8 mouse cellular contexts compared by ENCODE assay signal in genomic region chr4:141247776-141248613, GRCm38 (mm10). TPM values are rescaled to one million over a fixed set of nuclear protein-coding genes. Genes with fewer than 3 reads are reported as not detected.
DNase-seq lines count a peak whose midpoint lies in the region; ATAC-seq lines count a peak whose summit lies in the region.

No protein-coding gene starts in this region.

- no peaks in the 10 kb centered on the region for H3K9me3 ChIP-seq in forebrain, embryonic 11.5 days (ENCODE audit: control insufficient read depth, low read length)
- no peaks in the 10 kb centered on the region for H3K9me3 ChIP-seq in intestine, embryonic 16.5 days (ENCODE audit: control insufficient read depth, low read length)
- no peaks in the 10 kb centered on the region for H3K9me3 ChIP-seq in midbrain, embryonic 11.5 days (ENCODE audit: control insufficient read depth, low read length)

- under 1% methylated on average over 59 of the region's 60 CpGs for WGBS in forebrain, embryonic 11.5 days
- WGBS in intestine, embryonic 16.5 days: 1% methylated on average over 52 of the region's 60 CpGs
- under 1% methylated on average over 60 of the region's 60 CpGs for WGBS in midbrain, embryonic 11.5 days

- H3K4me2 ChIP-seq in forebrain, embryonic 11.5 days (ENCODE audit: low read depth, low read length, severe bottlenecking): peak overlapping the region; percentile 54
- peak overlapping the region; percentile 78 for H3K4me2 ChIP-seq in intestine, embryonic 16.5 days (ENCODE audit: low read depth, low read length)
- H3K4me2 ChIP-seq in midbrain, embryonic 11.5 days: peak overlapping the region; percentile 42

- H3K4me3 ChIP-seq in forebrain, embryonic 11.5 days (ENCODE audit: low read depth, low read length): peak overlapping the region; percentile 29
- H3K4me3 ChIP-seq in intestine, embryonic 16.5 days (ENCODE audit: low read length): peak overlapping the region; percentile 52
- peak overlapping the region; percentile 27 for H3K4me3 ChIP-seq in midbrain, embryonic 11.5 days (ENCODE audit: low read depth, low read length)

- DNase-seq in adrenal gland, adult 2 months: peak; percentile 63
- no peak for DNase-seq in adrenal gland, postnatal 4 days (ENCODE audit: low spot score in 2 of 2)
- peak; percentile 24 for DNase-seq in CD4-positive helper T cell, adult 2 months (ENCODE audit: low read depth, low spot score)
- DNase-seq in forebrain, embryonic 11.5 days (ENCODE audit: low spot score): peak; percentile 72
- DNase-seq in midbrain, embryonic 11.5 days (ENCODE audit: low spot score, missing footprints): peak; percentile 92
- DNase-seq in urinary bladder, postnatal 25 days (ENCODE audit: low spot score): no peak
- DNase-seq in thymus, postnatal 10 days (ENCODE audit: low spot score in 2 of 2): no peak

- peak overlapping the region; percentile 27; the same call in 1 of the 2 replicates for H3K9ac ChIP-seq in forebrain, embryonic 11.5 days (ENCODE audit: low read length)
- H3K9ac ChIP-seq in intestine, embryonic 16.5 days (ENCODE audit: low read depth, low read length): peak overlapping the region; percentile 67
- H3K9ac ChIP-seq in midbrain, embryonic 11.5 days (ENCODE audit: low read length): no peak overlapping the region

- H3K27ac ChIP-seq in forebrain, embryonic 11.5 days (ENCODE audit: low read depth, low read length): no peak overlapping the region
- H3K27ac ChIP-seq in intestine, embryonic 16.5 days (ENCODE audit: low read length): no peak overlapping the region
- no peak overlapping the region for H3K27ac ChIP-seq in midbrain, embryonic 11.5 days (ENCODE audit: low read depth, low read length)

- H3K36me3 ChIP-seq in forebrain, embryonic 11.5 days (ENCODE audit: control insufficient read depth, insufficient read depth, low read length): no peaks in the 10 kb centered on the region
- peaks cover 8% of the 10 kb centered on the region; the same call in 1 of the 2 replicates for H3K36me3 ChIP-seq in intestine, embryonic 16.5 days (ENCODE audit: control insufficient read depth, insufficient read depth, low read length)
- no peaks in the 10 kb centered on the region for H3K36me3 ChIP-seq in midbrain, embryonic 11.5 days (ENCODE audit: control insufficient read depth, insufficient read depth, low read length)

- H3K4me1 ChIP-seq in forebrain, embryonic 11.5 days (replicated peaks; ENCODE audit: control insufficient read depth, insufficient read depth, low read length): peaks cover 25% of the 10 kb centered on the region
- H3K4me1 ChIP-seq in intestine, embryonic 16.5 days (ENCODE audit: control insufficient read depth, insufficient read depth, low read length): peaks cover 52% of the 10 kb centered on the region
- peaks cover 19% of the 10 kb centered on the region for H3K4me1 ChIP-seq in midbrain, embryonic 11.5 days (ENCODE audit: control insufficient read depth, insufficient read depth, low read length)

- H3K27me3 ChIP-seq in forebrain, embryonic 11.5 days (ENCODE audit: control insufficient read depth, insufficient read depth, low read length): peaks cover 62% of the 10 kb centered on the region
- H3K27me3 ChIP-seq in intestine, embryonic 16.5 days (replicated peaks; ENCODE audit: control insufficient read depth, insufficient read depth, low read length): 0 out of 2 replicates have a peak, but pooled peaks cover 6% of the 10 kb centered on the region
- peaks cover 62% of the 10 kb centered on the region for H3K27me3 ChIP-seq in midbrain, embryonic 11.5 days (ENCODE audit: control insufficient read depth, insufficient read depth, low read length)

- ATAC-seq in forebrain, embryonic 11.5 days (replicated peaks; ENCODE audit: low FRiP score): peak; percentile 51
- ATAC-seq in intestine, embryonic 16.5 days: peak; percentile 58
- ATAC-seq in midbrain, embryonic 11.5 days (ENCODE audit: low FRiP score): peak; percentile 59

RNA-seq across cellular contexts. Expression of gene Arhgef19, which starts 8.7 kb away (rescaled TPM):
- total RNA-seq in adrenal gland, adult 2 months (2021): 10 to 100 TPM; 50.9 to 65.1 TPM
- polyA plus RNA-seq in adrenal gland, adult 2 months (2012; rRNA removed): 58.3 and 75.8 TPM in 2 replicates
- 10 to 100 TPM; 37.5 to 39.2 TPM for total RNA-seq in adrenal gland, postnatal 4 days (2021)
- polyA plus RNA-seq in forebrain, embryonic 11.5 days (2014; fragmentation: Nextera tagmentation; extraction: Ambion mirVana): 1.5 and 1.6 TPM in 2 replicates
- polyA plus RNA-seq in intestine, embryonic 16.5 days (2015; fragmentation: Nextera tagmentation; extraction: Ambion mirVana): 15.0 and 15.1 TPM in 2 replicates
- polyA plus RNA-seq in midbrain, embryonic 11.5 days (2014; fragmentation: Nextera tagmentation; extraction: Ambion mirVana): 0.47 and 0.61 TPM in 2 replicates

RNA-seq across cellular contexts. Expression of gene Rsg1, which starts 34.2 kb away (rescaled TPM):
- total RNA-seq in adrenal gland, adult 2 months (2021): 1 to 10 TPM in 1 of 2 experiments, under 1 TPM in 1; 0.86 to 1.1 TPM
- 1.7 and 2.3 TPM in 2 replicates for polyA plus RNA-seq in adrenal gland, adult 2 months (2012; rRNA removed)
- 1 to 10 TPM; 2.5 to 2.7 TPM for total RNA-seq in adrenal gland, postnatal 4 days (2021)
- 5.8 and 7.8 TPM in 2 replicates for polyA plus RNA-seq in forebrain, embryonic 11.5 days (2014; fragmentation: Nextera tagmentation; extraction: Ambion mirVana)
- polyA plus RNA-seq in intestine, embryonic 16.5 days (2015; fragmentation: Nextera tagmentation; extraction: Ambion mirVana): 4.2 and 5.1 TPM in 2 replicates
- polyA plus RNA-seq in midbrain, embryonic 11.5 days (2014; fragmentation: Nextera tagmentation; extraction: Ambion mirVana): 5.4 TPM in 2 replicates

RNA-seq across cellular contexts. Expression of gene Epha2, which starts 53.0 kb away (rescaled TPM):
- total RNA-seq in adrenal gland, adult 2 months (2021): 10 to 100 TPM; 11.7 to 19.4 TPM
- polyA plus RNA-seq in adrenal gland, adult 2 months (2012; rRNA removed): 18.0 and 24.1 TPM in 2 replicates
- 10 to 100 TPM; 19.0 to 21.5 TPM for total RNA-seq in adrenal gland, postnatal 4 days (2021)
- 1.3 and 2.3 TPM in 2 replicates for polyA plus RNA-seq in forebrain, embryonic 11.5 days (2014; fragmentation: Nextera tagmentation; extraction: Ambion mirVana)
- 7.6 and 8.5 TPM in 2 replicates for polyA plus RNA-seq in intestine, embryonic 16.5 days (2015; fragmentation: Nextera tagmentation; extraction: Ambion mirVana)
- polyA plus RNA-seq in midbrain, embryonic 11.5 days (2014; fragmentation: Nextera tagmentation; extraction: Ambion mirVana): 2.2 and 2.5 TPM in 2 replicates

Comparison
In these comparisons a context has a peak if more than half of its experiments do, and no peak if none do; other contexts are left out.
1. DNase-seq: peak in adrenal gland, adult 2 months (single experiment), CD4-positive helper T cell, adult 2 months (single experiment), forebrain, embryonic 11.5 days (single experiment) and midbrain, embryonic 11.5 days (single experiment); none in adrenal gland, postnatal 4 days (0 of 2), urinary bladder, postnatal 25 days (single experiment) and thymus, postnatal 10 days (0 of 2).
2. Peak in every context shown above with its lines, with median percentiles within 50 percentile points of each other: ATAC-seq, H3K4me2 ChIP-seq and H3K4me3 ChIP-seq.